Mouse (Mus musculus) skeletal muscle tissue, adult 2 months (tissue): ENCODE measurements around the gene Gria1.

Experiments used
- DNase-seq: peaks from one replicate; pipeline ENCODE4 v3.0.0-alpha.2; 2012; ENCODE audit warnings: low read depth, low spot score

The Gria1 gene

GRCm38 (mm10) chr11:57051666-57052562 lies 40.7 kb downstream of the Gria1 start:
- DNase-seq, result peak; percentile 9

GRCm38 (mm10) chr11:57062441-57062840 lies 51.3 kb downstream of the Gria1 start:
- no peak for DNase-seq

- DNase-seq, result no peak
These were observed 59.2 kb downstream of the Gria1 start for GRCm38 (mm10) chr11:57070196-57070901.

GRCm38 (mm10) chr11:57072171-57072570 lies 61.0 kb downstream of the Gria1 start:
- no peak for DNase-seq

GRCm38 (mm10) chr11:57079423-57079822 lies 68.2 kb downstream of the Gria1 start:
- no peak for DNase-seq

- DNase-seq, result no peak
These were observed 78.3 kb downstream of the Gria1 start for GRCm38 (mm10) chr11:57089527-57089926.

DNA sequence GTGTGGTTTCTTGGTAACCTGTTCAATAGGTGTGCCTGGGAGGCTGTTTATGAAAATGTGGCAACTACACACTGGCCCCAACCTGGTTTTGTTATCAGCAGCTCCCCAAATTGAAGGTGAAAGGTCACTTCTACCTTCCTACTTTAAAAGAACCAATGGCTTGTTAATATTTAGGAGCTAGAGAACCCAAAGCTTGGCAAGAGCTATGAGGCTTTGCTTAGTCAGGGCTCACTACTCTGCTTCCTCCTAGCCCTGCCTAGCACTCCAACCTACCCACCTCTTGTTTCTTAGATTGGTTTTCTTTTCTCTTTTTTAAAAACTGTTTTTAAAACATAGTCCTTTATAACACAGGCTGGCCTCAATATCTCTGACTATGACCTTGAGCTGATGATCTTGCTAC lies 79.5 kb downstream of the Gria1 start:
- no peak for DNase-seq

DNA sequence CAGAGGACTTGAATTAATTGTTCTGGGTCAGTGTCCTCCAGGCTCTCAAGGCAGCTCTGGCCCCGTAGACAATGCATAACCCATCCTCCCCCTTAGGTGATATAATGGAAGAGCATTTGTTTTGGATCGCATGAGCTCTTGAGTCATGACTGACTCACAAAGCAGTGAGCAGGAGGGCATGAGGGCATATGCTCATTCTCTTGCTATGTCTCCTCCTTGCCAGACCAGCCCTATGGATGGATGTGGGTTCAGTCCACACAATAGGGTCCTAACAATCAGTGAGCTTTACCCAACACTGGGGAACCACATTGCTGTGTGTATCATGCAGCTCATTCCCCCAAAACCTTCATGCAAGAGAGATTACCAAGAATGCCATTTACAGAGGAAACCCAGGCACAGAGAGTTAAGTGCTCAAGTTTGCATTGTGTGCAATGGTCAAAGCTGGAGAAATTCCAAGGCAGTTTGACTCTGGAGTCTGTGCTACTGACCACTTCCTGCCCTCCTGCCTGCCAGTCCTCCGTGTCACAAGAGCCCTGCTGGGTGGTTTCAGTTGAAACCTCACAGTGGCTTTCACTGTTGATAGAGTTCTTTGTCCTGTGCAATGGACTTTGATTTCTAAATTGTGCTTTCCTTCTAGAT lies 80.2 kb downstream of the Gria1 start:
- no peak for DNase-seq

- no peak for DNase-seq
These were observed 89.3 kb downstream of the Gria1 start for GRCm38 (mm10) chr11:57100491-57100890.

- DNase-seq, result no peak
These were observed 92.6 kb downstream of the Gria1 start for GRCm38 (mm10) chr11:57103751-57104254.

- no peak for DNase-seq
These were observed 94.5 kb downstream of the Gria1 start for GRCm38 (mm10) chr11:57105683-57106082.

DNA sequence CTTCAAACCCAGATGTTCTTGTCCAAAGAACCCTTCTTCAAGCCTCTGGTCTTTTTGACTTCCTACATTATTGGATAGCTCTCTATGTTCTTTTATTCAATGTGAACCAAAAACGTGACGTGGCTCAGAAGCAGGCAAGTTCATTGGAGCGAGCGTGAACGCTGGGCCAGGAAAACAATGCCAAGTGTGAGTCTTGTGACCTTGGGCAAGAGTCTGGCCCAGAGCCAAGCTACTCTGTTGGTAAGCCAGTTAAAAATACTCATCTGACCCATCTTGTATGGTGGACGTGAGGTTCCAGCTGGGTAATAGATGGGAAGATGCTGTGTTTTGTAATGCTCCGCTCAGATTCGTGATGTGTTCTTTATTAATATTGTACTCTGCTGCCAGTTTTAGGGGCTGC lies 101.2 kb downstream of the Gria1 start:
- no peak for DNase-seq

GRCm38 (mm10) chr11:57114410-57114809 lies 103.2 kb downstream of the Gria1 start:
- no peak for DNase-seq

GRCm38 (mm10) chr11:57127066-57127465 lies 115.9 kb downstream of the Gria1 start:
- no peak for DNase-seq

DNA sequence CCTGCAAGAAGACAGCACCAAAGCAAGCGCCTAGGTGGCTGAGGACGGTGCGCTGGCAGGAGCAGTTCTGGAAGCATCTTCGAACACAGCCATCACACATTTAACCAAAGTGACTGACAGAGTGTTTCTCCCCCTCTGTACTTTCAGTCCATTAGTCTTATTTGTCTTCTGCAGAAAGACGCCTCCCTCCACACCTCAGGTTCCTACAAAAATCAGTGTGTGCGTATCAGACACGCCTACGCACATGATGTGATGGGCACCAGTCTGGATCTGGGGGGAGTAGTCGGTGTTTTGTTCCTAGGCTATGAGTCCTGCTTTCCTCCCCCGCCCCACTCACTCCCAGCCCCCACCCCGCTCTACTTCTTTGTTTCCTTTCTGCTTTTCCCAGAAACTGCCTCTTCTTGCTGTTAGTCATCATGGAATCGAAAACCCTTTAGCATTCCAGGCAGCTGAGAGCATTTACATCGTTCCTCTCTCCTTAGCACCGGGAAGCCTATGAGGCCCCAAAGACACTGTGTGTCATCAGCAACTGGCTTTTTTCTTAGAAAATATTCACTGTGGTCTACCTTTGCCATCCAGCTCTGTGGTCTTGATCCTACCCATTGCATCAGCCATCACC lies 129.1 kb downstream of the Gria1 start:
- no peak for DNase-seq

GRCm38 (mm10) chr11:57143681-57144080 lies 132.5 kb downstream of the Gria1 start:
- DNase-seq, result no peak

DNA sequence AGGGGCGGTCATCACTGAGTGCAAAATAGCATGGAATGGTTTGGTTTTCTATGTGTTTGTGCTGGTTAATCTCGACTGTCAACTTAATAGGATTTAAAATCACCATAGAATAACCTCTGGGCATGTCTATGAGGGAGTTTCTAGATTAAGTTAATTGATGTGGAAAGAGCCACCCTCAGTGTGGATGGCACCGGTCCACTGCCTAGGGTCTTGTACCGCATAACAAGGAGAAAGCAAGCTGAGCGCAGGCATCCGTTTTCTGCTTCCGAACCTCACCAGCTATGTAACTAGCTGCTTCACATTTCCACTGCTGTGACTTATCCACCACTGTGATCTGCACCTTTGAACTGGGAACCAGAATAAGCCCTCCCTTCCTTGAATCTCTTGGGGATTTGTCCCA lies 134.0 kb downstream of the Gria1 start:
- no peak for DNase-seq

- no peak for DNase-seq
These were observed 134.5 kb downstream of the Gria1 start for GRCm38 (mm10) chr11:57145704-57146103.

- no peak for DNase-seq
These were observed 140.5 kb downstream of the Gria1 start for GRCm38 (mm10) chr11:57151674-57152073.

DNA sequence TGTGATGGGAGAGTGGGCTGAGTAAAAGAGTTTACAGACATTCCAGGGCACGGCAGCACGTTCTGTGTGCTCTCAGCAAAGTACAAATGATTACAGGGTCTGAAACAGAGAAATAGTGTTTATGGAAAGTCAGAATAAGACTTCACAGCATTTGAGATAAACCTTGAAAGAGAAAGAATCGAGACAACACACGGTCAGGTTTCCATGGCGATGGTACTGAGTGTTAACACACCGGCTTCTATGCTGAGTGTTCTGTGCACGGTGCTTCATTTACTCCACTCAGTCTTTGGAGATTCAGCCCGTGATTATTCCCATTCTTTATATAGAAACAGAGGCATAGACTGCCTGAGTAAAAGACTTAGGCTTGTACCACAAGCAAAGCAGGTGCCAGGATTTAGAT lies 143.8 kb downstream of the Gria1 start:
- no peak for DNase-seq

DNA sequence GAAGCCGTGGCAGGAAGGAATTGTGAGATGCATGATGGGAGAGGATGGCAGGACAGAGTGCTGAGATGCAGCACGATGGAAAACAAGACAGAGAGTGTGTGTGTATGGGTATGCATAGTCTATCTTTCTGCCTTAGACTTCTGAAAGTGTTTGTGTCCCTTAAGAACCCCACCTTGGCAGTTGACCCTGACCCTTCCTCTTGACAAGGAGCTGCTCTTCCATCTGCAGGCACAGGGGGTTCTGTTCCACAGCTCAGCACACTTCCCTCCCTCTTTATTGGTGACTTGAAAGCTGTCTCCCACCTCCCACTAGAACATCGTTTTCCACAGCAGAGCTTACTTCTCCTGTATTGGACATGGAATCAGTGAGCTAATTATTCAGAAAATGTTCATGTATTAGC lies 148.2 kb downstream of the Gria1 start:
- no peak for DNase-seq

DNA sequence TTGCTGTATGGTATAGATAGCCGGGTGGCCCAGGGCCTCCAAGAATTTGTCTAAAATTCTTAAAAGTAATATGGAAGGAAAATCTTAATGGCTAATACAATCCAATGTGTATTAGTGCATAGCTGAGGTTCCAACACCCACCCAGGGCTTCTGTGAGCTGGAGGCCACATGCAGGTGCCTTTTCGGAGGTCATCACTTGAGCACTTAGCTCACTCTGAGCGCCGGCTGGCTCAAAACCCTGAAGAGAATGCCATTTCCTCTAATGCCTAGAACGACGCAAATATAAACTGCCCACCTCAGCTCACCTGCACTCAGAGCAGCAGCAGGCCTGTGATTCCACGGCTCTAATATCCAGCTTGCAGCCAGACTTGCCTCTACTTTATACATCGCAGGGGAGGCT lies 148.9 kb downstream of the Gria1 start:
- DNase-seq, result no peak
